Mouse (Mus musculus): ENCODE data around the gene Rbck1. TPM values are rescaled to one million over a fixed set of nuclear protein-coding genes. Genes with fewer than 3 reads are reported as not detected.

The Rbck1 gene
- total RNA-seq, 2 experiments from 2014 or later, result 51.9 to 55.9 TPM

- no peak for DNase-seq (ENCODE audit: low spot score)
- intact Hi-C loops (cut with DNase I), result no loop called here
Measured at GRCm38 (mm10) chr2:152345393-152345792, 12.9 kb upstream of the Rbck1 start.

GRCm38 (mm10) chr2:152344909-152345308 lies 12.5 kb upstream of the Rbck1 start:
- no peak for DNase-seq (ENCODE audit: low spot score)
- intact Hi-C loops (cut with DNase I), result no loop called here

- intact Hi-C loops (cut with DNase I), result no loop called here
- no peak for DNase-seq (ENCODE audit: low spot score)
Measured at GRCm38 (mm10) chr2:152344361-152344760, 11.9 kb upstream of the Rbck1 start.

GRCm38 (mm10) chr2:152343329-152344213 lies 11.1 kb upstream of the Rbck1 start, which contains the start of gene Trib3:
Trib3 (minus strand) TSS chr2:152344032.
- intact Hi-C loops (cut with DNase I), result no loop called here
- peak; percentile 74 for DNase-seq (ENCODE audit: low spot score)

GRCm38 (mm10) chr2:152339631-152340179 lies 7.3 kb upstream of the Rbck1 start:
- intact Hi-C loops (cut with DNase I), result no loop called here
- DNase-seq (ENCODE audit: low spot score), result no peak

- DNase-seq (ENCODE audit: low spot score), result no peak
- intact Hi-C loops (cut with DNase I), result no loop called here
Measured at GRCm38 (mm10) chr2:152338319-152338718, 5.9 kb upstream of the Rbck1 start.

- intact Hi-C loops (cut with DNase I), result no loop called here
- DNase-seq (ENCODE audit: low spot score), result no peak
Measured at GRCm38 (mm10) chr2:152337591-152338212, 5.2 kb upstream of the Rbck1 start.

- intact Hi-C loops (cut with DNase I), result no loop called here
- no peak for DNase-seq (ENCODE audit: low spot score)
Measured at GRCm38 (mm10) chr2:152336856-152337255, 4.4 kb upstream of the Rbck1 start.

GRCm38 (mm10) chr2:152335289-152335820 lies 2.9 kb upstream of the Rbck1 start:
- no peak for DNase-seq (ENCODE audit: low spot score)
- intact Hi-C loops (cut with DNase I), result no loop called here

GRCm38 (mm10) chr2:152333345-152334006 lies 1.0 kb upstream of the Rbck1 start:
- DNase-seq (ENCODE audit: low spot score), result no peak
- intact Hi-C loops (cut with DNase I), result loop anchor here (2.0 to 5.0 kb wide), 2 partner anchors 39 to 106 kb away; partner anchors contain the start of gene Csnk2a1

GRCm38 (mm10) chr2:152330858-152331423 lies 1.5 kb downstream of the Rbck1 start:
- intact Hi-C loops (cut with DNase I), result loop anchor here (5.0 kb wide), 1 partner anchor 104 kb away; the partner anchor contains the start of gene Csnk2a1
- no peak for DNase-seq (ENCODE audit: low spot score)

GRCm38 (mm10) chr2:152327980-152328379 lies 4.5 kb downstream of the Rbck1 start:
- DNase-seq (ENCODE audit: low spot score), result peak; percentile 21

GRCm38 (mm10) chr2:152326654-152327053 lies 5.8 kb downstream of the Rbck1 start:
- intact Hi-C loops (cut with DNase I), result no loop called here
- no peak for DNase-seq (ENCODE audit: low spot score)

More at GRCm38 (mm10) chr2:152327980-152328379, 4.5 kb downstream of the Rbck1 start:
- intact Hi-C loops (cut with DNase I), result no loop called here

- no peak for DNase-seq (ENCODE audit: low spot score)
- intact Hi-C loops (cut with DNase I), result no loop called here
Measured at GRCm38 (mm10) chr2:152326157-152326556, 6.3 kb downstream of the Rbck1 start.

GRCm38 (mm10) chr2:152324842-152325241 lies 7.6 kb downstream of the Rbck1 start:
- no peak for DNase-seq (ENCODE audit: low spot score)
- intact Hi-C loops (cut with DNase I), result no loop called here

GRCm38 (mm10) chr2:152323971-152324370 lies 8.5 kb downstream of the Rbck1 start:
- DNase-seq (ENCODE audit: low spot score), result no peak
- intact Hi-C loops (cut with DNase I), result no loop called here

GRCm38 (mm10) chr2:152322198-152322597 lies 10.3 kb downstream of the Rbck1 start:
- no peak for DNase-seq (ENCODE audit: low spot score)
- intact Hi-C loops (cut with DNase I), result no loop called here

- intact Hi-C loops (cut with DNase I), result loop anchor here (2.0 kb wide), 1 partner anchor 21 kb away; no protein-coding TSS in a partner anchor
Measured at GRCm38 (mm10) chr2:152321558-152321957, 10.9 kb downstream of the Rbck1 start.

GRCm38 (mm10) chr2:152317054-152317453 lies 15.4 kb downstream of the Rbck1 start:
- intact Hi-C loops (cut with DNase I), result no loop called here
- DNase-seq (ENCODE audit: low spot score), result no peak

More at GRCm38 (mm10) chr2:152321558-152321957, 10.9 kb downstream of the Rbck1 start:
- no peak for DNase-seq (ENCODE audit: low spot score)
